22 mouse cellular contexts compared by ENCODE assay signal in genomic region chr16:77738821-77739220, GRCm38 (mm10).
DNase-seq lines count a peak whose midpoint lies in the region; ATAC-seq and TF ChIP-seq lines count a peak whose summit lies in the region.
"Had no signal": no experiment of that assay in that cellular context is flagged by ENCODE, and none has a peak within 500 bp of the region (broad histone marks: within the 10 kb centered on the region; RNA-seq: fewer than 3 reads in every experiment).

No protein-coding gene starts in this region.

- H3K9ac ChIP-seq in limb, embryonic 14.5 days (ENCODE audit: low read depth, low read length, severe bottlenecking), result no peak overlapping the region
- H3K9ac ChIP-seq: embryonic facial prominence, embryonic 13.5 days; forebrain, embryonic 15.5 days; heart, embryonic 13.5 days; hindbrain, embryonic 15.5 days had no signal

- no peak overlapping the region for H3K4me2 ChIP-seq in limb, embryonic 14.5 days (replicated peaks; ENCODE audit: low read depth, low read length, severe bottlenecking)
- H3K4me2 ChIP-seq: embryonic facial prominence, embryonic 13.5 days; forebrain, embryonic 15.5 days; heart, embryonic 13.5 days; hindbrain, embryonic 15.5 days had no signal

- DNase-seq in adrenal gland, adult (ENCODE audit: inconsistent age in 2 of 2, low spot score in 1 of 2), result peak; percentile 22 to 52
- no peak for DNase-seq in adrenal gland, adult 2 months
- peak; percentile 21 for DNase-seq in limb, embryonic 14.5 days (ENCODE audit: low spot score)
- DNase-seq in limb, embryonic 10.5 days (ENCODE audit: low spot score), result no peak
- DNase-seq in brain, adult 2 months (ENCODE audit: low read depth, low spot score), result peak; percentile 8
- peak; percentile 89 for DNase-seq in gonadal fat pad, adult 2 months (ENCODE audit: low read depth)
- DNase-seq in testis, postnatal 14 days (ENCODE audit: low spot score), result no peak
- DNase-seq in cerebellum, postnatal 10 days, result no peak
- DNase-seq: adrenal gland, postnatal 25 days; cerebellum, adult 8-10 months; cerebellum, postnatal 25 days; gastrocnemius, postnatal 25 days; heart, adult 11 months; heart, postnatal 36 days; kidney, adult 11 months had no signal

- H3K4me1 ChIP-seq in limb, embryonic 14.5 days (ENCODE audit: control insufficient read depth, insufficient read depth, low read length), result no peaks in the 10 kb centered on the region
- H3K4me1 ChIP-seq in limb, embryonic 10.5 days, result no peaks in the 10 kb centered on the region
- H3K4me1 ChIP-seq: embryonic facial prominence, embryonic 13.5 days; forebrain, embryonic 15.5 days; heart, embryonic 13.5 days; hindbrain, embryonic 15.5 days had no signal

- H3K27ac ChIP-seq in limb, embryonic 14.5 days (replicated peaks; ENCODE audit: low read depth, low read length), result no peak overlapping the region
- H3K27ac ChIP-seq in limb, embryonic 10.5 days, result no peak overlapping the region
- H3K27ac ChIP-seq: embryonic facial prominence, embryonic 13.5 days; forebrain, embryonic 15.5 days; heart, embryonic 13.5 days; hindbrain, embryonic 15.5 days had no signal

- 66% methylated on average over 1 of the region's 1 CpGs for WGBS in limb, embryonic 14.5 days
- 84% methylated on average over 1 of the region's 1 CpGs for WGBS in limb, embryonic 10.5 days

- H3K9me3 ChIP-seq in limb, embryonic 14.5 days (ENCODE audit: control insufficient read depth, low read length), result no peaks in the 10 kb centered on the region
- no peaks in the 10 kb centered on the region for H3K9me3 ChIP-seq in limb, embryonic 10.5 days (replicated peaks)
- H3K9me3 ChIP-seq: embryonic facial prominence, embryonic 13.5 days; forebrain, embryonic 15.5 days; hindbrain, embryonic 15.5 days had no signal

- ATAC-seq in limb, embryonic 14.5 days (ENCODE audit: low FRiP score, low read depth), result no peak
- ATAC-seq: activated CD4-positive, CD25-positive, alpha-beta regulatory T cell, adult 4 months; forebrain, embryonic 15.5 days; Patski had no signal

- H3K27me3 ChIP-seq in limb, embryonic 14.5 days (ENCODE audit: control insufficient read depth, insufficient read depth, low read length), result no peaks in the 10 kb centered on the region
- H3K27me3 ChIP-seq in limb, embryonic 10.5 days (ENCODE audit: low read depth, poor library complexity, severe bottlenecking), result no peaks in the 10 kb centered on the region
- H3K27me3 ChIP-seq: embryonic facial prominence, embryonic 13.5 days; forebrain, embryonic 15.5 days; heart, embryonic 13.5 days; hindbrain, embryonic 15.5 days; Patski had no signal

- H3K4me3 ChIP-seq in limb, embryonic 14.5 days (replicated peaks; ENCODE audit: low read length), result no peak overlapping the region
- no peak overlapping the region for H3K4me3 ChIP-seq in limb, embryonic 10.5 days
- H3K4me3 ChIP-seq: embryonic facial prominence, embryonic 13.5 days; erythroblast, embryonic 14.5 days; forebrain, embryonic 15.5 days; heart, embryonic 13.5 days; hindbrain, embryonic 15.5 days had no signal

- H3K36me3 ChIP-seq in limb, embryonic 14.5 days (ENCODE audit: control insufficient read depth, insufficient read depth, low read length), result no peaks in the 10 kb centered on the region
- no peaks in the 10 kb centered on the region for H3K36me3 ChIP-seq in limb, embryonic 10.5 days
- H3K36me3 ChIP-seq: embryonic facial prominence, embryonic 13.5 days; forebrain, embryonic 15.5 days had no signal

- TF ChIP-seq POLR2A in limb, embryonic 14.5 days (IDR thresholded peaks at IDR 0.05; ENCODE audit: borderline replicate concordance, extremely low read depth, insufficient read depth, insufficient read length), result no peak

Comparison
In these comparisons a context has a peak if more than half of its experiments do, and no peak if none do; other contexts are left out.
1. DNase-seq: peak in adrenal gland, adult (2 of 2), limb, embryonic 14.5 days (single experiment), brain, adult 2 months (single experiment) and gonadal fat pad, adult 2 months (single experiment); none in adrenal gland, adult 2 months (single experiment), limb, embryonic 10.5 days (single experiment), testis, postnatal 14 days (single experiment) and cerebellum, postnatal 10 days (0 of 2).